Mouse (Mus musculus) brain, embryonic 14.5 days (tissue): ENCODE measurements around the gene Smoc1.

ENCODE experiments used
- CTCF ChIP-seq: fragments of 200-500 bp; IDR thresholded peaks from 2 replicates; pipeline ENCODE4 v1.5.1; 2012; ENCODE audit warnings: inconsistent platforms, mild to moderate bottlenecking, moderate library complexity, borderline replicate concordance; ENCODE audit not compliant: insufficient read depth, insufficient read length; ENCODE audit errors: extremely low read depth
- POLR2A ChIP-seq: fragments of 200-500 bp; IDR thresholded peaks from 2 replicates; pipeline ENCODE4 v1.6.1; 2012; ENCODE audit warnings: mild to moderate bottlenecking, inconsistent platforms, borderline replicate concordance; ENCODE audit not compliant: poor library complexity, insufficient read depth, insufficient read length, severe bottlenecking; ENCODE audit errors: extremely low read depth

DNA sequence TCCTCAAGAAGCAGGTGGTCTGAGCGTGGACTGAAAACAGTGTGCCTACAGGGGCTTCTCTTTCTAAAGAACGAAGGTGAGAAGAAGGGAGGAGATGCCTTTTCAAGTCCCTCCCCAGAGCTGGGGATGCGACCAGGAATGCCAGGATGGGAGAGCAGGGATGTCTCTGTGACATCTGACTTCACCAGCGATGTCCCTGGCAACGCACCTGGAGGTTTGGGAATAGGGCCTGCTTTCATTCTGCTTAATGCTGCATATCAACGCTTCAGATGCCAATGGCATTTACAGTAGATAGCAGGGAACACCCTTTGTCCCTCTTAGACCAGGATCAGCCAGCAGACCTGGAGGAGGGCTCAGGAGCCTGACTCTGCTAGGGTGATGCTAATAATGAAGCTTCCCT is 112.9 kb downstream of the Smoc1 start:
- no peak for TF ChIP-seq POLR2A
- no peak for TF ChIP-seq CTCF
